Mouse (Mus musculus) gastrocnemius, adult 2 months (tissue): ENCODE measurements around the gene Nbea. TPM values are rescaled to one million over a fixed set of nuclear protein-coding genes. Genes with fewer than 3 reads are reported as not detected.

Source experiments
- DNase-seq: peaks from one replicate; pipeline ENCODE4 v3.0.0; 2022
- H3K27ac ChIP-seq: fragments of 200-600 bp; 2 replicates; pipeline ENCODE4 v1.8.1; 2022; ENCODE audit warnings: mild to moderate bottlenecking
- H3K4me3 ChIP-seq: fragments of 200-600 bp; 2 replicates; pipeline ENCODE4 v1.8.1; 2022; ENCODE audit warnings: mild to moderate bottlenecking, moderate library complexity
- CTCF ChIP-seq: fragments of 200-600 bp; IDR thresholded peaks from 2 replicates; pipeline ENCODE4 v1.8.1; 2022; ENCODE audit warnings: antibody characterized with exemption, mild to moderate bottlenecking, moderate library complexity
- intact Hi-C: fragments of 180-260 bp; cut with DNase I; formaldehyde crosslinking; loops from one replicate; pipeline ENCODE4 v1.15.1; 2025
- total RNA-seq, 2 experiments: library from RNA; stranded (reverse); gene quantifications; 2 replicates each; pipeline ENCODE4 v1.2.3; 2021

Gene Nbea
- total RNA-seq, 2 experiments from 2014 or later, result 4.1 to 5.9 TPM

DNA sequence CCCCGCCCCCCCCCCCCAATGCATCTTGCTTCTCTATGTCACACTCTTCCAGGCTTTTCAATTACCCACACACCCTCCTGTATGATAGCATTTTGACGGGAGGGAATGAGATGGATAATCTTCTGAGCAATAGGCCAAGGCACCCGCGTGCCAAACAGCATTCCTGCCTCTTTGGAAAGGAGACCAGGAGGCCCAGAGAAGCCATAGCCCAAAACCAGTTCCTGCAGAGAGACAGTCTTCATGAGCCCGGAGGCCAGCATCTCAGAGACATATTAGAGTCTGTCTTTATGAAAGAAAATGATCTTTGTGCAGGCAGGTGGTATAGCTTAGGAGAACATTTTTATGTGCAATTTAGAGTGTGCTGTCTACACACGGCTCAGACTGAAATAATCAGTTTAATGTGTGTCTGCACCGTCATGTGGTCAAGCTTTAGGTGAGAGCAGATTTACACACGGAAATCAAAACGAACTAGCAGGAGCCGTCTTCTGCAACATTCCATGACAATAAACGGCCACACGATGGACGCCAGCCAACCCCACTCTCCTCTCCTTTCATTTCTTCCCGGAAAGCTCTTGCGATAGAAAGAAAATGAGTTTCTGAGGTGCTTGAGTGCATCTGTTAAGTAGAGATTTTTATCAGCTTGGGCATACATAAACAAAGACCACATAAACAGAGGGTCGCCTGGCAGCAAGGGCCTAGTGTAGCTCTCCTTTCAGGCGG lies 584.0 kb downstream of the Nbea start:
- peak; percentile 35 for DNase-seq
- H3K4me3 ChIP-seq, result no peak overlapping the region
- peak overlapping the region; percentile 73 for H3K27ac ChIP-seq
- intact Hi-C loops, result no loop called here
- TF ChIP-seq CTCF, result no peak

DNA sequence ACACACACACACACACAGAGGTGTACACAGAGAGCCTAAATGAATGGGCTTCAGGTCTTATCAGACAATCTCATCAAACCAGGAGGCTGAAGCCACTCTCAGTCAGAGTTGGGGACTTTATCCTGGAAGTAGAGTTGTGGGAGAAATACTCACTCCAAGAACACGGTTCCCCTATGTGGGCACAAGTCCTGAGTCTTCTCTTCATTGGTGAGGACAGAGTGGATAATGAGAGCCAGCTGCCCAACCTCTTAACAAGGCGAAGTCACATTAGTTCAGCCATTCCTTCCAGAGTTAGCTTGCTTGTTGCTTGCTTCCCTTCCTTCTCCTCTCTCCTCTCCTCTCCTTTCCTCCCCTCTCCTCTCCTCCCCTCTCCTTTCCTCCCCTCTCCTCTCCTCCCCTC lies 584.8 kb downstream of the Nbea start:
- H3K27ac ChIP-seq, result no peak overlapping the region
- intact Hi-C loops, result no loop called here
- H3K4me3 ChIP-seq, result no peak overlapping the region

DNA sequence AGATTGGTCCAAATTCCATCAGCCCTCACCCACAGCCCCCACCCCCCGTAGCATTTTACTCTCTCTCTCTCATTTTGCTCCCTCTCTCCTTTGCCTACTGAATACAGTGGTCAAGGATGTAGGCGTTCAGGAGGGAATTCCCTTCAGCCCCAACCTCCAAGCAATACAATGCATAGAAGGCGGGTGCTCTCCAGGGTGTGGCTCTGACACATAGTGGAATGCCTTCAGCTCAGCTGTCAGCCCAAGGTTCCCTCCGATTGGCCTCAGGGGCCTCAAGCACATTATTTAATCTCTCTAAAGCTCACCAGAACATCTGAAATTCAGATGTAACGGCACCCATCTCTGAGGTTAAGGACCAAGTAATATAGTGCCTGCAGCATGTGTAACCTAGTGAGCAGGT lies 590.2 kb downstream of the Nbea start:
- intact Hi-C loops, result no loop called here
- Histone ChIP-seq H3K27ac (no peak overlapping the region), H3K4me3 (no peak overlapping the region)
- DNase-seq, result no peak
- TF ChIP-seq CTCF, result no peak

More for the DNA sequence above, 584.8 kb downstream of the Nbea start:
- TF ChIP-seq CTCF, result no peak
- no peak for DNase-seq

DNA sequence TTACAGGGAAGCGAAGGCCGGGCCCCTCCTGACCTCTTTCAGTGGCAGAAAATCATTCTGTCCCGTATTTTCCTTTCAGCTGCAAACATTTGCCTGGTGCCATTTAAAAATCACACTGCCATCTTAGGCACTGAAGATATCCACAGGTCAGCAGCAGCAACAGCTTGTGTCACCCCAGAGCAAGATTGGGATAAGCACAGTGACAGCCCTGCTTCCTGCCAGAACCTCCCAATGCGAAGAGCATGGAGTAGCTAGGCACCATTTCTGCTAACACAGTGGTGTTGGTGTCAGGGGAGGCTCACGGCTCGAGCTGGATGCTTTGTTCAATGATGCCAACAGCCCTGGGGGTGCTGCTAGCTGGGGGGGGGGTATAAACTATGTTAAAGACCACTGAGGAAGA lies 592.8 kb downstream of the Nbea start:
- intact Hi-C loops, result no loop called here
- no peak for TF ChIP-seq CTCF
- Histone ChIP-seq H3K4me3 (no peak overlapping the region), H3K27ac (no peak overlapping the region)
- DNase-seq, result no peak

DNA sequence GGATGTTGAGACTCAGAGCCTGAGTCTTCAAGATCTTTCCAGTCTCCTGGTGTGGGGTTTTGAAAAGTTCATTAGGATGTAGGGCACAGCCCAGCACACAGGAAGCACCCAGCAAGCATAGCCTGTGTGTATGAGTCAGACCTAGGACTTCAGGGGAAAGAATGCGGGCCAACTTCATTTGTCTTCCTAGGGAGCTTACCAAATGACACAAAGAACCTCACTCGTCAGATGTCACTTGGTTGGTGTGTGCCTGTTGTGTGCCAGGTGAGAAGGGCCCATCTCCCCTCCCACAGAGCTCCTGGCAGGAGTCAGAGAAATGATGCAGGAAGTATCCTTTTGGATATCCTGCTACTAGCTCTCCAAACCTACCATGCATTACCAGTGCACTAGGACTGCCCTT lies 593.2 kb downstream of the Nbea start:
- no peak overlapping the region for H3K27ac ChIP-seq
- no peak for TF ChIP-seq CTCF
- intact Hi-C loops, result no loop called here

DNA sequence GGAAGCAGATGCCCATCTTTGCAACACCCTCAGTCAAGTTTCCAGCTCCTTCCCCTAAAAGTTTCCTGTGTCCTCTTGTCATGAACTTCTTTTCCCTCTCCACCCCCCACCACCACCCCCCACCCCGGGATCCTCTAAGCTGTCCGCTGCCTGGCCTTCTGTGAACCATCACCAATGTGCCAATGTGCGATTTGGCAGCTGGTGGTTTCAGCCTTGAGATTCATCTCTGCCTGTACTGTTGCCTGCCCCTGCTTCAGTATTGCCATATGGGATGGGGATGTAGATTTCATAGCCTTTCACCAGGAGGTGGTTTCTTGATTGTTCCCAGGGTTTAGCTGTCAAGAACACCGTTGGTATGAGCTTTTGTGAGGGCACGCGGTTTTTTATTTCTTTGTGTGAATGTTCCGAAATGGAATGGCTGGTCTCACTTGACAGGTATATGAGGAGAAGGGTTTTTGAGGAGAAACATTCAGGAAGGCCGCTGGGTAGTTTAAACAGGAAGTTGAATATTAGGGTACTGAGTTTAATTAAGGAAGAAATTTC lies 594.0 kb downstream of the Nbea start:
- TF ChIP-seq CTCF, result no peak
- no peak overlapping the region for H3K4me3 ChIP-seq
- DNase-seq, result no peak
- intact Hi-C loops, result no loop called here
- no peak overlapping the region for H3K27ac ChIP-seq

More for the DNA sequence above, 593.2 kb downstream of the Nbea start:
- DNase-seq, result no peak
- H3K4me3 ChIP-seq, result no peak overlapping the region

DNA sequence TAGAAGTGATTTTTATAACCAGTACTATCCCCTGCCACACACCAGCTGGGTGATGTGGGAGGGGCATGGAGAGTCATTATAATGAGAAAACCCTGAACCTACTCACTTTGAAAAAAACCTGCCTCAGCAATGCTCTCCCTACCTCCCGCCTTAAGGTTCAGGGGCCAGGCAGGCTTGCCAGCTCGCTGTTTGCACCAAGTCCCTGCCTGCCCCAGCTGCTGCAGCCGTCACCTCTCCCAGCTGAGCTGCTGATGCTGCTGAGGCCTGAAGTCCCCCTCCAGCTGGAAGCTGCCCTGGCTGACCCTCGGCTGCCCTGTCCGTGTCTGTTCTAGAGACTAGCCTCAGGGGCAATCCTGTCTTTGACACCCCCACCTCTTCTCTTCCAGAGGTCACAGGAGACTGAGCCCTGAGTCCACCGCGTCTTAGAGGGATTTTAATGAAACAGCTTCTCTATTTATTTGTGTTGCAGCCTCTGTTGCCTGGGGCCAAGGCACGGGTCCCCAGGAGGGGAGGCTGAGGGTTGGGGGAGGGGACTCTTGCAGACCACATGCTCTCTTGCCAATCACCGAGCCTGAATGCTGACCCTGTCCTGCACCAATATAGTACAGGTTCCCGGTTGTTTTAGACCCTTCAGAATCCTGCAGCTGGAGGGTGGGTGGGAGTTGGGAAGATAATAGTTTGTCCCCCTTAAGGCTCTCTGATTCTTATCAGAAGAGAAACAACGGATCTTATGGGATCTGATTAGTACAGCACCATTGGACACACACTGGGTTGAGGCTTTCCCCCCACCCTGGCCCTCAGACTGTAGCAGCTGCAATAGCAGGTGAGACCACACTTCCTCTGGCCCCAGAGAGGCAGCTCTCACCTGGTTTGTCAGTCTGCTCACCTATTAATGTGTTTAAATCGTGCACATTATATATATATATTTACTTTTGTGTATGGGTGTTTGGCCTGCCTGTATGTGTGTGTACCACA lies 595.2 kb downstream of the Nbea start:
- no peak for TF ChIP-seq CTCF
- no peak overlapping the region for H3K4me3 ChIP-seq
- peak overlapping the region; percentile 9 for H3K27ac ChIP-seq
- intact Hi-C loops, result no loop called here
- DNase-seq, result peak; percentile 64

DNA sequence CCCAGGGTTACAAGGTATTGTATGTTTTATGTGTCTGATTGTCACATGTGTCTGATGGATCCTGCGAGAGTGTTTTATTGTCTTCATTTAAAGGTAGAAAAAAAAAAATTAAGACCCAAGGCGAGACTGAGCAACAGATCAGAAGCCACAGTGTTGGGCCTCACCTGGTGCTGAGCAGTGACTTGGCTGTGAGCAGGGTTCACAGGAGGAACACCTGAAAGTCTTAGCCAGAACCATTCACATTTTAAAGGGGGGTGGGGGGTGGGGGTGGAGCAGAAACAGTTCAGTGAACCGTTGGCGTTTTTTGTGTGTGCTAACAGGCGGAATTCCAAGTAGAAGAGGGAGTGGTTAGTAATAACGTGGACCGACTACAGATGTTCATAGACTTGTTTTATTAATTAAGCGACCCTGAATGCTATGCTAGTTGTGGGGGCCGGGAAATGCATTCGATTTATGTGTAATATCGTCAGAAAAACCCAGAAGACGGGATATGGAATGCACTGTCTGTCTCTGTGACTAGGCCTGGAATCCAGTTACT lies 596.0 kb downstream of the Nbea start:
- Histone ChIP-seq H3K4me3 (no peak overlapping the region), H3K27ac (peak overlapping the region; percentile 9; the same call in 1 of the 2 replicates)
- intact Hi-C loops, result no loop called here
- no peak for DNase-seq
- no peak for TF ChIP-seq CTCF
